Mouse (Mus musculus) ES-E14 (cell line): ENCODE measurements around the gene Arfip2. TPM values are rescaled to one million over a fixed set of nuclear protein-coding genes. Genes with fewer than 3 reads are reported as not detected.

Experiments
- DNase-seq: peaks from one replicate; pipeline ENCODE4 v3.0.0-alpha.2; 2013; ENCODE audit warnings: low read depth, low spot score
- H3K27ac ChIP-seq: 2 replicates; pipeline ENCODE4 v1.5.1; 2012; ENCODE audit warnings: low read depth, mild to moderate bottlenecking, low read length, moderate library complexity, mixed read lengths; ENCODE audit not compliant: poor library complexity, insufficient read depth, severe bottlenecking
- H3K36me3 ChIP-seq: 2 replicates; pipeline ENCODE4 v1.6.1; 2012; ENCODE audit warnings: mild to moderate bottlenecking, low read length, moderate library complexity, mixed read lengths; ENCODE audit not compliant: control insufficient read depth, poor library complexity, insufficient read depth, severe bottlenecking
- H3K4me1 ChIP-seq, 2 experiments: fragments of 150-350 bp in 1 of 2; sonication (generic) in 1 of 2; 2 replicates each; pipeline ENCODE4 v1.6.1; 2012; ENCODE audit warnings: low read length in 2 of 2, mild to moderate bottlenecking in 1 of 2, mixed read lengths in 1 of 2; ENCODE audit not compliant: control insufficient read depth in 2 of 2, insufficient read depth in 2 of 2, poor library complexity in 1 of 2
- H3K4me3 ChIP-seq, 2 experiments: fragments of 150-350 bp in 1 of 2; sonication (generic) in 1 of 2; 2 replicates each; pipeline ENCODE4 v1.5.1; 2012; ENCODE audit warnings: low read length in 2 of 2, low read depth in 1 of 2, mild to moderate bottlenecking in 1 of 2, mixed read lengths in 1 of 2; ENCODE audit not compliant: insufficient read depth in 1 of 2, poor library complexity in 1 of 2, severe bottlenecking in 1 of 2
- H3K9ac ChIP-seq: 2 replicates; pipeline ENCODE4 v1.6.1; 2012; ENCODE audit warnings: low read depth, mild to moderate bottlenecking, low read length, mixed read lengths; ENCODE audit not compliant: poor library complexity, insufficient read depth, severe bottlenecking
- H3K9me3 ChIP-seq: fragments of 150-350 bp; sonication (generic); 2 replicates; pipeline ENCODE4 v1.6.1; 2012; ENCODE audit warnings: low read depth, mild to moderate bottlenecking, low read length; ENCODE audit not compliant: control insufficient read depth, insufficient read depth
- CHD2 ChIP-seq: IDR thresholded peaks from 2 replicates; pipeline ENCODE4 v1.6.1; 2014; ENCODE audit warnings: mild to moderate bottlenecking, low read depth, low read length, inconsistent platforms
- HCFC1 ChIP-seq: IDR thresholded peaks from 2 replicates; pipeline ENCODE4 v1.6.1; 2012; ENCODE audit warnings: low read length, inconsistent platforms, borderline replicate concordance; ENCODE audit not compliant: insufficient read depth
- MAFK ChIP-seq: IDR thresholded peaks from 2 replicates; pipeline ENCODE4 v1.6.1; 2014; ENCODE audit warnings: mild to moderate bottlenecking, low read depth, low read length, inconsistent platforms; ENCODE audit not compliant: insufficient read depth
- ZC3H11A ChIP-seq: IDR thresholded peaks from 2 replicates; pipeline ENCODE4 v1.6.1; 2012; ENCODE audit warnings: low read depth, mild to moderate bottlenecking, inconsistent platforms, low read length, borderline replicate concordance
- ZNF384 ChIP-seq: IDR thresholded peaks from 2 replicates; pipeline ENCODE4 v1.6.1; 2012; ENCODE audit warnings: low read depth, low read length, inconsistent platforms
- in situ Hi-C, 2 experiments: fragments of 600-800 bp; cut with MboI; formaldehyde crosslinking; loops; one replicate each; pipeline ENCODE4 v1.15.1; 2025; ENCODE audit warnings: low sequenced_read_pairs in 2 of 2, inconsistent platforms in 1 of 2; ENCODE audit not compliant: unreplicated experiment in 2 of 2
- total RNA-seq: library from RNA; depleted of rRNA; stranded (reverse); fragments of 300-350 nt; gene quantifications from 2 replicates; pipeline ENCODE4 v1.2.3, GENCODE M21; 2012

The Arfip2 gene
- total RNA-seq, 1 experiment: 46.5 TPM

GRCm38 (mm10) chr7:105640894-105641255 is 659 bp upstream of the Arfip2 start:
- Histone ChIP-seq H3K9me3 (no peaks in the 10 kb centered on the region), H3K9ac (peak overlapping the region; percentile 74), H3K4me1 (peaks cover 3% of the 10 kb centered on the region in 2 experiments; a peak in 2 of 4 replicates), H3K4me3 (peak overlapping the region; percentile 82 to 88), H3K36me3 (peaks cover 21% of the 10 kb centered on the region; the same call in 1 of the 2 replicates), H3K27ac (peak overlapping the region; percentile 34; the same call in 1 of the 2 replicates)
- no peak for DNase-seq
- in situ Hi-C loops: no loop called here
- no peak for TF ChIP-seq ZC3H11A
- TF ChIP-seq MAFK: no peak
- no peak for TF ChIP-seq ZNF384
- TF ChIP-seq CHD2: no peak
- no peak for TF ChIP-seq HCFC1

DNA sequence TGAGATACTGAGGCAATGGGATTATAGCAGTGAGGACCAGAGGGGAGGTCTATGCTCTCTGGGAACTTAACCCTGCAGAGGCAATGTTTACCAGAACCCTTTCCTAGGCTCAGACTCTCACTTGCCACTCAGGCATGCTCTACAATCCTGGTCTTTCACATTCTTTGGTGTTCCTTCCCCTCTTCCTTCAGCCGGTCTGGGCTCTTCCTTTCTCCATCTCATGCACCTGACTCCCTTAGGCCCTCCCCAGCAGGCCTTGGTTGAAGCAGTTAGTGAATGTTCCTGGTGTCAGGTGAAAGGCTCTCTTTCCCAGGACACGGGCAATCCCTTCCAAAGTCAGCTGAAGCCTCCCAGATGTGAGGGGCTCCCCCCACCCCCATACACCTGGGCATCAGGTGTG is 460 bp downstream of the Arfip2 start, which contains the start of gene Timm10b:
Gene Timm10b, plus strand, starts transcription at position 301 of the 400 bp plus-strand sequence.
- no peak for DNase-seq
- TF ChIP-seq MAFK (no peak), ZNF384 (no peak), CHD2 (no peak), HCFC1 (no peak), ZC3H11A (no peak)
- peak within 1 kb of the TSS; percentile 82 to 97 for H3K4me3 ChIP-seq
- no peaks in the 10 kb centered on the region for H3K9me3 ChIP-seq
- in situ Hi-C loops: no loop called here
- peak within 1 kb of the TSS; percentile 83 for H3K9ac ChIP-seq
- H3K27ac ChIP-seq: peak within 1 kb of the TSS; percentile 34; the same call in 1 of the 2 replicates
- H3K4me1 ChIP-seq: peaks cover 3% of the 10 kb centered on the region in 2 experiments; a peak in 2 of 4 replicates
- peaks cover 21% of the 10 kb centered on the region; the same call in 1 of the 2 replicates for H3K36me3 ChIP-seq

GRCm38 (mm10) chr7:105639304-105639703 is 912 bp downstream of the Arfip2 start:
- DNase-seq: no peak
- H3K4me1 ChIP-seq: peaks cover 3% of the 10 kb centered on the region in 2 experiments; a peak in 2 of 4 replicates
- TF ChIP-seq HCFC1 (no peak), ZNF384 (no peak), ZC3H11A (no peak), MAFK (no peak), CHD2 (no peak)
- peak overlapping the region; percentile 82 to 97 for H3K4me3 ChIP-seq
- H3K9me3 ChIP-seq: no peaks in the 10 kb centered on the region
- H3K9ac ChIP-seq: peak overlapping the region; percentile 83
- no peak overlapping the region for H3K27ac ChIP-seq
- peaks cover 21% of the 10 kb centered on the region; the same call in 1 of the 2 replicates for H3K36me3 ChIP-seq
- in situ Hi-C loops: no loop called here

DNA sequence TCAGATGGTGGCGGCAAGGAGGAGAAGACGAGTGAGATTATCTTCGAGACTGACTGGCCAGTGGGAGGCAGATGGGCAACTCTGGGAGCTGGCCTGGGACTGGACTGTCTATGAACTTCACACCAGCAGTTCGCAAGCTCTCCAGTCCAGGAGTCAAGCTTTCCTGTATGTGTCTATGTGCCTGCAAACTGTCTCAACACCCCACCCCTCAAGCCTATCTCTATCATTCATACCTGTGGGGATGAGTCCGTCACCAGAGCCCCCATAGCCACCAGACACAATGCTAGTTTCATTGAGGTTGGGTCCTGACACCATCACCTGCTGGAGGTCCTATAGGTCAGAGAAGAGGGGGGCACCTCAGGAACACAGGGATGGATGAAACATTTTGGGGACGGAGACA is 1.4 kb downstream of the Arfip2 start:
- no peak for DNase-seq
- TF ChIP-seq HCFC1 (no peak), ZNF384 (no peak), ZC3H11A (no peak), CHD2 (no peak), MAFK (no peak)
- H3K4me3 ChIP-seq: no peak overlapping the region
- no peaks in the 10 kb centered on the region for H3K9me3 ChIP-seq
- peaks cover 3% of the 10 kb centered on the region in 2 experiments; a peak in 2 of 4 replicates for H3K4me1 ChIP-seq
- H3K36me3 ChIP-seq: peaks cover 21% of the 10 kb centered on the region; the same call in 1 of the 2 replicates
- H3K27ac ChIP-seq: no peak overlapping the region
- H3K9ac ChIP-seq: no peak overlapping the region
- in situ Hi-C loops: no loop called here

GRCm38 (mm10) chr7:105635726-105636125 is 4.5 kb downstream of the Arfip2 start:
- Histone ChIP-seq H3K9me3 (no peaks in the 10 kb centered on the region), H3K4me1 (peaks cover 3 to 5% of the 10 kb centered on the region in 2 experiments; a peak in 3 of 4 replicates), H3K27ac (no peak overlapping the region), H3K36me3 (peaks cover 20% of the 10 kb centered on the region; the same call in 1 of the 2 replicates), H3K9ac (no peak overlapping the region), H3K4me3 (no peak overlapping the region)
- DNase-seq: no peak
- TF ChIP-seq MAFK (no peak), HCFC1 (no peak), CHD2 (no peak), ZNF384 (no peak), ZC3H11A (no peak)
- in situ Hi-C loops: no loop called here
